Mouse (Mus musculus) liver, embryonic 16.5 days (tissue): ENCODE measurements around the gene Ccdc138. TPM values are rescaled to one million over a fixed set of nuclear protein-coding genes. Genes with fewer than 3 reads are reported as not detected.
"Not testable (repeated sequence)": the region's sequence is repeated elsewhere in the genome, so short reads cannot be mapped to it uniquely, and the experiment has no call there.

ENCODE experiments used
- ATAC-seq: fragments of 200-750 bp; cut with Nextera tagmentation; 2 replicates; pipeline ENCODE4 v1.8.0; 2017; ENCODE audit warnings: low read depth, mild to moderate bottlenecking, moderate number of reproducible peaks, moderate library complexity
- H3K27ac ChIP-seq: fragments of 300-500 bp; sonication (generic); 2 replicates; pipeline ENCODE4 v1.5.1; 2014; ENCODE audit warnings: mild to moderate bottlenecking, low read length
- H3K27me3 ChIP-seq: fragments of 300-500 bp; sonication (generic); 2 replicates; pipeline ENCODE4 v1.6.1; 2014; ENCODE audit warnings: low read depth, low read length, mixed read lengths; ENCODE audit not compliant: control insufficient read depth, insufficient read depth
- H3K36me3 ChIP-seq: fragments of 300-500 bp; sonication (generic); 2 replicates; pipeline ENCODE4 v1.6.1; 2014; ENCODE audit warnings: mild to moderate bottlenecking; ENCODE audit not compliant: control insufficient read depth, insufficient read depth
- H3K4me1 ChIP-seq: fragments of 300-500 bp; sonication (generic); 2 replicates; pipeline ENCODE4 v1.6.1; 2014; ENCODE audit warnings: low read depth, low read length, mixed read lengths; ENCODE audit not compliant: control insufficient read depth
- H3K4me2 ChIP-seq: fragments of 300-500 bp; sonication (generic); 2 replicates; pipeline ENCODE4 v1.6.1; 2014; ENCODE audit warnings: low read depth, low read length, mixed read lengths
- H3K4me3 ChIP-seq: fragments of 300-500 bp; sonication (generic); 2 replicates; pipeline ENCODE4 v1.5.1; 2014; ENCODE audit warnings: low read depth, mild to moderate bottlenecking, low read length
- H3K9ac ChIP-seq: fragments of 300-500 bp; sonication (generic); 2 replicates; pipeline ENCODE4 v1.6.1; 2014; ENCODE audit warnings: low read depth, low read length
- H3K9me3 ChIP-seq: fragments of 300-500 bp; sonication (generic); replicated peaks from 2 replicates; pipeline ENCODE4 v1.6.1; 2016; ENCODE audit warnings: low read length; ENCODE audit not compliant: control insufficient read depth
- WGBS: fragments of 180-500 bp; shearing (Covaris S2); extraction: QIAGEN DNeasy Blood & Tissue Kit; methylation state at CpG from one replicate; pipeline ENCODE4 v1.1.7; 2014; ENCODE audit not compliant: insufficient replicate concordance; 5-methylcytosine and 5-hydroxymethylcytosine counted together
- polyA plus RNA-seq: library from polyadenylated mRNA; unstranded; fragments of >200 nt; fragmentation: Nextera tagmentation; extraction: Ambion mirVana; gene quantifications from 2 replicates; pipeline ENCODE4 v1.2.1, GENCODE M21; 2015

Gene Ccdc138
- polyA plus RNA-seq, 1 experiment from 2014 or later, result 2.5 TPM

GRCm38 (mm10) chr10:58495637-58496036 lies 2.1 kb upstream of the Ccdc138 start:
- no peak for ATAC-seq
- no peak overlapping the region for H3K27ac ChIP-seq
- WGBS, result 77% methylated on average over 2 of the region's 2 CpGs
- H3K9me3 ChIP-seq, result no peaks in the 10 kb centered on the region
- H3K36me3 ChIP-seq, result peaks cover 40% of the 10 kb centered on the region
- H3K4me1 ChIP-seq, result peaks cover 13% of the 10 kb centered on the region
- no peak overlapping the region for H3K4me2 ChIP-seq
- H3K27me3 ChIP-seq, result no peaks in the 10 kb centered on the region
- no peak overlapping the region for H3K9ac ChIP-seq
- no peak overlapping the region for H3K4me3 ChIP-seq

DNA sequence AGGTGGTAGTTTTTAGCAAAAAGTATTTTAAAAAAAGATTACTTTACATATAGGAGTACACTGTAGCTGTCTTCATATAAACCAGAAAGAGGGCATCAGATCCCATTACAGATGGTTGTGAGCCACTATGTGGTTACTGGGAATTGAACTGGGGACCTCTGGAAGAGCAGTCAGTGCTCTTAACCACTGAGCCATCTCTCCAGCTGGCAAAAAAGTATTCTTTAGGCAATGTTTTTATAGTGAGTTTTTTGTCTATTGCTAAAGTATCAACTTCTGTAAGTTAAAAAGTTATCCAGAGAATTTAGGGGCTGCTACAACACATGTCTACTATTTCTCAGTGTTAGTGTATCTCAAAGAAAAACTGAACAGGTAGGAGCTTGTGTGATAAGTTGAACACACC lies 1.0 kb upstream of the Ccdc138 start:
- H3K27me3 ChIP-seq, result no peaks in the 10 kb centered on the region
- H3K36me3 ChIP-seq, result peaks cover 30% of the 10 kb centered on the region
- H3K27ac ChIP-seq, result peak overlapping the region; percentile 90; the same call in 1 of the 2 replicates
- peak overlapping the region; percentile 96 for H3K4me3 ChIP-seq
- no peaks in the 10 kb centered on the region for H3K9me3 ChIP-seq
- no peak for ATAC-seq
- H3K4me2 ChIP-seq, result peak overlapping the region; percentile 87; the same call in 1 of the 2 replicates
- H3K4me1 ChIP-seq, result peaks cover 13% of the 10 kb centered on the region
- H3K9ac ChIP-seq, result no peak overlapping the region

DNA sequence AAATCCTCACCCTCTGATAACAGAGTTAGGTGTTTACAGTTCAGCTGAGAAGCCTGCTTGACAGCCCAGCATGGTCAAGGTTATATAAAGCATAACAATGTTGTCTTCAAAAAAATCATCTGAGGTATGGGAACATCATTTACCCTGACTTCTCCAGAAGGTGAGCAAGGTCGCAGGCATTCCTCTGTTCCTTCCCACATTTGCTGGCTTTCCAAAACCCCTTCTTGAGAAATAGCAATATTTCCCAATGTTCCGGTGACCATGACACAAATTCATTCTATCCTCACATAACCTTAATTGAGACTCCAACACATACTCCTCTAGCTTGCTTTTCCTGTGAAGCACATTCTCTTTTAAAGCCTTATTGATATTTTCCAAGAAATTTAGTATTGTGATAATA lies 768 bp downstream of the Ccdc138 start:
- Histone ChIP-seq H3K9me3 (no peaks in the 10 kb centered on the region), H3K4me2 (peak overlapping the region; percentile 87), H3K36me3 (peaks cover 13% of the 10 kb centered on the region), H3K4me3 (peak overlapping the region; percentile 96), H3K9ac (peak overlapping the region; percentile 78), H3K27ac (peak overlapping the region; percentile 90), H3K4me1 (peaks cover 13% of the 10 kb centered on the region), H3K27me3 (no peaks in the 10 kb centered on the region)
- WGBS, result 46% methylated on average over 2 of the region's 2 CpGs
- no peak for ATAC-seq

- H3K9me3 ChIP-seq, result no peaks in the 10 kb centered on the region
Observed at GRCm38 (mm10) chr10:58529358-58529757, 31.6 kb downstream of the Ccdc138 start.

GRCm38 (mm10) chr10:58530896-58531790 lies 33.4 kb downstream of the Ccdc138 start:
- H3K27me3 ChIP-seq, result no peaks in the 10 kb centered on the region
- H3K9ac ChIP-seq, result no peak overlapping the region
- no peak overlapping the region for H3K4me2 ChIP-seq
- no peak overlapping the region for H3K4me3 ChIP-seq
- H3K36me3 ChIP-seq, result no peaks in the 10 kb centered on the region
- no peak for ATAC-seq
- no peak overlapping the region for H3K27ac ChIP-seq
- no peaks in the 10 kb centered on the region for H3K9me3 ChIP-seq
- H3K4me1 ChIP-seq, result no peaks in the 10 kb centered on the region
- WGBS, result 79% methylated on average over 10 of the region's 10 CpGs

More at GRCm38 (mm10) chr10:58529358-58529757, 31.6 kb downstream of the Ccdc138 start:
- Histone ChIP-seq H3K36me3 (no peaks in the 10 kb centered on the region), H3K9ac (no peak overlapping the region), H3K4me3 (no peak overlapping the region), H3K4me1 (no peaks in the 10 kb centered on the region), H3K27ac (no peak overlapping the region), H3K4me2 (no peak overlapping the region), H3K27me3 (no peaks in the 10 kb centered on the region)
- no peak for ATAC-seq
- WGBS, result 47% methylated on average over 1 of the region's 1 CpGs

DNA sequence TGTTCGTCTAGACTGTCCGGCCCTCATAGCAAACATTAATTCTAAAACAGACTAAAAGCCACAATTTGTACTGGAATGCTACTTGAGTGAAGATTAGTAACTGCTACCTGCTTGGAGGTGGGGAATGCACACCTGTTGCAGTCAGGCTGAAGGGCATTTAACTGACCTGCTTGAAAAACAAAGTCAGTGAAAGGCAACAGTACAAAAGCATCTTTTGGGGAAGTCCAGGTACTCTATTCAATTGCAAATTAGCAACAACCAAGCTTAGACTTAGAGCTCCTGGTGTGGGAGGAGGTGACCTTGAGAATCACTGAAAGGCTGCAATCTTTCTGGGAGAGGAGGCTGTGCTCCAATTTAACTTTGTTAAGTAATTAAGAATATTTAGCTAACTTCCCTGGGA lies 34.4 kb downstream of the Ccdc138 start:
- H3K27ac ChIP-seq, result no peak overlapping the region
- 78% methylated on average over 2 of the region's 2 CpGs for WGBS
- no peak for ATAC-seq

GRCm38 (mm10) chr10:58536276-58536675 lies 38.5 kb downstream of the Ccdc138 start:
- H3K36me3 ChIP-seq, H3K4me2 ChIP-seq, H3K9ac ChIP-seq, H3K27me3 ChIP-seq, H3K9me3 ChIP-seq, ATAC-seq, H3K27ac ChIP-seq, H3K4me1 ChIP-seq, H3K4me3 ChIP-seq: not testable (repeated sequence)
- 66% methylated on average over 5 of the region's 5 CpGs for WGBS

More for the DNA sequence above, 34.4 kb downstream of the Ccdc138 start:
- no peak overlapping the region for H3K4me3 ChIP-seq
- H3K9me3 ChIP-seq, result no peaks in the 10 kb centered on the region
- H3K4me2 ChIP-seq, result no peak overlapping the region
- H3K27me3 ChIP-seq, result no peaks in the 10 kb centered on the region
- H3K9ac ChIP-seq, result no peak overlapping the region
- H3K36me3 ChIP-seq, result no peaks in the 10 kb centered on the region
- no peaks in the 10 kb centered on the region for H3K4me1 ChIP-seq

- H3K27me3 ChIP-seq, result no peaks in the 10 kb centered on the region
Observed at GRCm38 (mm10) chr10:58540613-58541012, 42.9 kb downstream of the Ccdc138 start.

DNA sequence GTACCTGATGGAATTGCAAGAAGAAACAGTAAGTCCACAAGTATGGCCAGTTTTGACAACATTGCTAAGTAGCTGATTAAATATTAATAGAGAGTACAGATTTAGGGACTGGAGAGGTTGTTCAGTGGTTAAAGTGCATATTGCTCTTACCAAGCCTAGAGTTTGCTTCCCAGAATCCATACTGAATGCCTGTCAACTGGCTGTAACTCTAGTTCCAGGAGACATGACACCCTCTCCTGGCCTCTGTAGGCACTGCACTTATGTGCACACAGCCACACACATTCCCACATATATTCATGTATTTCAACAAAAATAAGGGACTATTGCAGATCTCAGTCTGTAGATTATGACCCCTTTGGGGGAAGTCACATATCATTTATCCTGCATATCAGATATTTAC lies 51.0 kb downstream of the Ccdc138 start:
- Histone ChIP-seq H3K4me1 (no peaks in the 10 kb centered on the region), H3K4me3 (no peak overlapping the region), H3K36me3 (no peaks in the 10 kb centered on the region), H3K4me2 (no peak overlapping the region), H3K9me3 (no peaks in the 10 kb centered on the region), H3K27ac (no peak overlapping the region), H3K9ac (no peak overlapping the region), H3K27me3 (no peaks in the 10 kb centered on the region)
- no peak for ATAC-seq

More at GRCm38 (mm10) chr10:58540613-58541012, 42.9 kb downstream of the Ccdc138 start:
- ATAC-seq, result no peak
- no peaks in the 10 kb centered on the region for H3K9me3 ChIP-seq
- WGBS, result 73% methylated on average over 13 of the region's 13 CpGs
- H3K27ac ChIP-seq, result no peak overlapping the region
- H3K9ac ChIP-seq, result no peak overlapping the region
- no peaks in the 10 kb centered on the region for H3K4me1 ChIP-seq
- H3K4me2 ChIP-seq, result no peak overlapping the region
- no peak overlapping the region for H3K4me3 ChIP-seq
- H3K36me3 ChIP-seq, result no peaks in the 10 kb centered on the region
